Mouse (Mus musculus) frontal cortex, postnatal 36 days (tissue): ENCODE results near the gene Fat4.

Source experiments
- DNase-seq, 2 experiments: peaks; one replicate each; pipeline ENCODE4 v3.0.0; 2022; ENCODE audit warnings: low spot score in 2 of 2

The Fat4 gene

DNA sequence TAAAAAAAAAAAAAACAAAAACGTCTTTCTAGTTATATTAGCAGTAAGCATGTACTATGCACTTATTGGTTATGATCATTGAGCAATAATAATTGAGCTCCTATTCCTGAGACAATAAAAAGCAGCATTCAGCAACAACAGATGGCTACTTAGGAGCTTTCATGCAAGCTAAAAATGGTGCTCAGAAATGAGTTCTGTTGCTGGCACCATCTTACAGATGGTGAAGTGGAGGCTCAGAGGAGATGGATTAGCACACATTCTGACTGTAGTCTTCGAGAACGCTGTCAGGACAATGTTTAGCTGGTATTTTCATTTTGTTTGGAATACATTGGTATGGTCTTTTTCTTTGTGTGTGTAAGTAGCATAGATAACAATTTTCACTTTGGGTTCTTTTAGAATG lies 20.1 kb downstream of the Fat4 start:
- DNase-seq, result no peak

DNA sequence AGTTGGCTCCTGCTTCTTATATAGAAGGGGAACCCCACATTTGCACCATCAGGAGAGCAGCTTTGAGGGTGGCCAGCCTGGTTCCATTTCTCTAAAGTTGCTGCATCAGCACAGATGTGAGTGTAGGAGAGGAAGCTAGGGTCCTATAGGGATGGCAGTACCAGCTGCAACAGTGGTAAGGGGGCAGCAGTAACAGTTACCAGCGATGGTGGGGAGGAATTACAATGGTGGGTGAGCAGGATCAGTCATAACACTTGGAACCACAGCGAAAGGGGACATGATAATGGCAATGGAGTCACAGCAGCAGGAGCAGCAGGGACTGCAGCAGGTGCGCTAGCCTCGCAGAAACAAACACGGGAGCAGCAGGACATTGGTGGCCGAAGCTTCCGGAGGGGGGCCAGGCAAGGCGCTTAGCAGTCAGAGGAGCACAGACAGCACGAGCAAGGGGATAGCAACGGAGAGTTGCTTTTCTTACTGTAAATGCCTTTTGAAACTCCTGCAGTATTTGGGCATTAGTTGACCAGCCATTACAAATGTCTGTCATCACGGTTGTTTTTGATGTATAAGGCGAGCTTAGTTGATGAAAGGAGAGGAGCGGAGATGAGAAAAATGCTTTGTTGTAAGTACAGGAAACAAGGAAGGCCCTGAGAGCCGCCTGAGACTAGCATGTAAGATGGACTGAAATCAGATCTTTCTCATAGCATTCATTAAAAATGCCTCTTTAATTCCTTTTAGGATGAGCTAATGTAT lies 21.1 kb downstream of the Fat4 start:
- DNase-seq, result no peak

DNA sequence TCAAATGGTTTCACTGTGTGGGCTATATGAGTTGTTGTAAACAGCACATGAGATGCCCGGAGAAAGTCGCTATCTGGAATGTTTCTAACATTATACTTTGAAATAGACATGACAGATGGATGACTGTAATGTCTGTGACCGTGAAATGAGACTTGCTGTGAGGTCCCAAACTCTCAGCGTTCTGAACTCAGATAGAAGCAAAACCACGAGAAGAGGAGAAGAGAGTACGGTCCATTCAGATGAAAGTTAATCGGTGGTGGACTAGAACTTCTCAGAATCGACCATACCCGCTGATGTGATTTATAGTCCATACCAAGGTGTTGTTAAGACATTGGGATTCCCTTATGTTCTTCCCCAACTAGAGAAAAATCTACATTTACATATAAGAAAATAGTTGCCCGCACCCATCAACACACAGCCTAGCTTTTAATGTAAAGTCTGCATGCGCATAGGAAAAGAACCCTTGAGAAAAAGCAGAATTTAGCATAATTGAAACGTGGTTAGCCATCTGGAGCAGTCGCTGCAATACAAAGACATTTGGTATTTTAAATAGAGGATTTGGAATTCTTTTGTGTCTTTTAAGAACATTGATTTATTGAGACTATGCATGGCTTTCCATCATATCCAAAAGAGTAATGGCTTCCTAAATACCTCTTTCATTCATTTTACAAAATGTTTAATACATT lies 21.8 kb downstream of the Fat4 start:
- DNase-seq, result no peak

DNA sequence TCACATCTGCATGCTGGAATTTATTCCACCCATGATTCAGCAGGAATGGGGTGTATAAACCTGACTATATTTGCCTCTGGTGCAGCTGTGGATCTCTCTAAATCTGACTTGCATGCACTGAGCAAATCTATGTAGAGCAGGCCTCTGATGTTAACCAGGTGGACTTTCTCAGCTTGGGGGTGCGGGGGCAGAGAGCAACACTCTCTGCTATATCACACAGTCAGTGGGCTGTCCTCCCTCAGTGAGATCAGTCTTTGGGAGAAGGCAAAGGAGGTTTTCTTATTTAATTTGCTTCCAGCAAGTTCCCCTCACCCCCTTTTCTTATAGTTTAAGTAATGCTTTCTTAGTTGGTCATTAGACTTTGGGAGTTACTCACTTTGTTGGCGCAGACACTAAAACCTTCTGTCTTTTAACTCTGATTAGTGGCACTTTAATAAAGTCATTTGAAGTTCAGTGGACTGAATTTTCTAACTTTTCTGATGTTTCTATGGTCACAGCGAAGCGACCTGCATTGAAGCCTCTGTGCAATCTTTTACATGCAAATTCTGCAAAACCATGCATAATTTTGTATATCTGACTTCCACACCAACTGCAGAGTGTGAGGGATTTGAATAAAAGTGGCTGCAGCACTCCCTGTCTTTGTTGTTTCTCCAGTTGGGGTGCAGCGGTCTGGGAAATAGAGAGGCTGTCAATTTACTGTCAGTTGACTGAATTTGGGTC lies 26.2 kb downstream of the Fat4 start:
- DNase-seq, result no peak

DNA sequence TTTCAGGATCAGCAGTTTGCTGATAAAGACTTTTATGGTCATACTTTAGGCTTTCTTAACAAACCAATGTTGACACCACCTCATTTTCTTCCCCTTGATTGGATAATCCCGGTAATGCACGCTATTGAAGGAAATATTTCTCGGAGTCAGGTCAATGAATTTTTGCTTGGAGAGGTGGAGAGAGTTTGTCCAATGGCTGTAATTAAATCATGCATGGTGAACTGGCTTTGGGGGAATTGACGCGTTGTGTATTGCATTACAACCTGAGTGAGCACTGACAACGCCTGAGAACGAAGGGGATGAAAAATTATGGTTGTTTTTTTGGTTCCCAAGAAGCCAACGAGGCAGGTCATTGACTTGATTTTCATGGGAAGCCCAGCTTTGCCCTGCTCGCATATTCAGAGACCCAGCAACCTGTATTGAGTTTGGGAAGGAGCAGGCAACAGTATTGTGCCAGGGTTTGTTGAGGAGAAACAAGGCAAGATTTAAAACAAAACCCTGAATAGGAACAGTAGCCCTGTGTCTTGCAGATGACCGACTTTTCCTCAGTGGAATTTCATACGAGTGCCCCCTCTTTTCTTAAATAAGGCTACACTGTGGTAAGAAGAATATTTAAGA lies 26.9 kb downstream of the Fat4 start:
- DNase-seq, result no peak

DNA sequence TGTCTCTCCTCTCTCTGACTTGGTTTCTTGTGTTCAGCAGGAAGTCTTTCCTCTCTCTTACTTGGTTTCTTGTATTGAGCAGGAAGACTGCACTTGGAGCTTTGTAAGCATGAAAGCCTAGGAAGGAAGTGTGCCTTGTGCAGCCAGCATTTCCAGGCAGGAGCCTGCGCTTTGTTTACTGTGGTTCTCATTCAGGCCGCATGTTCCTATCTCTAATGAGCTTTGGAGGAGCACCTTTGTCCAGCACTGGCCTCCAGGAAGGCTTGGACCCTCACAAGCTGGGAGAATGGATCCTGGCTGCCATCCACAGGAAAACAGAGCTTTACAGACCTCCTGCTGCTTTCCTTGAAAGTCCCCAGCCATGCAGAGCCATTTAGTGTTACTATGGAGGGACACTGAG lies 32.2 kb downstream of the Fat4 start:
- DNase-seq, result no peak

DNA sequence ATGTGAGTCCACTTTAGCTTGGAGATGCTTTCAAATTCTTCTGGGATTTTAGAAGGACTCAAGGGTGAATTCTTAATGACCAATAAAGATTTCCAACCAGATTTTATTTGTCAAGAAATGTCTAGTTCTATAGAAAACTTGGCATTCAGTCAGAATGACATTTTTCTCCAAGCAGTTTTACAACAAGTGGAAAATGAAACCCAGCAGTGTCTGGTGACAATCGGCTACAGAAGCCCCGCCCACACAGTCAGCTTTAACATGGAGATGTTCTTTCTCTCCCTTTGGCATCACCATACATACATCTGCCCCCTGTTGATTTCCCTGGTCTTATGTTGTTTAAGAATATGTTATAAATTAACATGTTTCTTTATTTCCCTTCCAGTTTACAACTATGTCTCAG lies 34.3 kb downstream of the Fat4 start:
- DNase-seq, result no peak

DNA sequence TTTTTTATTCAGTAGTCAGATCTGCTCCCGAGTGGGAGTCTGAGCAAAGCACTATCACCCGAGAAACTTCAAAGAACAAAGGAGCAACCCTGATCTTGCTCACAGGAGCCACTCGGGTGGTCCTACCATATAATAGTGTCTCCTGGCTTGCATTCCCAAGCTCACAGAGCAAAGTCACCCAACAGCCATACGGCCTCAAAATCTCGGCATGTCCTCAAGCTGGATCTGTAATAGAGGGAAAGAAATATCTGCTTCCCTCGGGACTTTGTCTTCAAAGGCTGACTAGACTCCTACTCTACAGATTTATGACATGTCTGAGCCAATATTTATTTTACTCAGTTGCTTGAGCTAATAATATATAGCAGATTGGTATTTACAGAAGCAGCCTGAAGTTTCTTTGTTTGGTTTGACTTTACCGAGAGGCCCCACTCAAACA lies 36.5 kb downstream of the Fat4 start:
- DNase-seq, result no peak

DNA sequence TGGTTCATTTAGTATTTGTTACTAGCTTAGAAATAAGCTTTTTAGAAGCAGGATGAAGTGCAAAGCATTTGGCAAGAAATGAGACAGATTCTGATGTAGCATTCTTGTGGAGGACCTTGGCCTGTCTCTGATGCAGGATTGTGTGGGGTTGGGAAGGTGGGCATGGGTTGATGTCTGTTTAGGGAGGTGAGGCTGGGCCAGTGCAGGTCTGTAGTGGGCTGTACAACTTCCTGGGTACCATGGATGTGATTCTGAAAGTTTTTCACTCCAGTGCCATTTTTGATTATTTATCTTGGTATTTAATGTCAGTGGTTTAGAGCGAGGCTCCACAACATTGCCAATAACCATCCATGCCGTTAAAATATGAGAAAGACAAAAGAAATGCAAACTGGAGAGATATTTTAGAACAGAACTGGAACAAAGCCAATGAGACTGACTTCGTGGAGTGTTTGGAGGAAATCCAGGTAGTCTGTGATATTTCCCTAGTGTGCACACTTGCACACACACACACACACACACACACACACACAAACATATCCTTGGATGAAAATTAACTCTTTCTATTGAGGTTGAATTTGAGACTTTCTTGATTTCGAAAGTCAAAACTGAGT lies 41.4 kb downstream of the Fat4 start:
- no peak for DNase-seq

DNA sequence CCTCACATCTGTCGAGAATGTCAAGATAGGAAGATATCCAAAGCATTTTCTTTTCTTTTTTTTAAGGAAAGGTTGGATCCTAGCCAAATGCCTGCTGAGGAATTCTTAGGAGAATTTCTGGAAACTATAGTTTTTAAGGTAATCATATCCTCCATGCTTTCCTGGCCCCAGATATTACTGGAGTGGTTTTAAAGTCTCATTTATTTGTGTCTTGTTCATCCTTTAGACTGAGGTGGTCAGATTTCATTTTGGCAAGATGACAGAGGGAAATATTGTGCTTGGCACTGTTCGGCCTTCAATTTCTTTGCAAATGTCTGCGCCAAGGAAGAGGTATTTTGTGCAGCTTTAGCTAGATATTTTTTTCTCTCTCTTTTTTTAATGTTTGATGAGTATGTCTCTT lies 42.0 kb downstream of the Fat4 start:
- no peak for DNase-seq

DNA sequence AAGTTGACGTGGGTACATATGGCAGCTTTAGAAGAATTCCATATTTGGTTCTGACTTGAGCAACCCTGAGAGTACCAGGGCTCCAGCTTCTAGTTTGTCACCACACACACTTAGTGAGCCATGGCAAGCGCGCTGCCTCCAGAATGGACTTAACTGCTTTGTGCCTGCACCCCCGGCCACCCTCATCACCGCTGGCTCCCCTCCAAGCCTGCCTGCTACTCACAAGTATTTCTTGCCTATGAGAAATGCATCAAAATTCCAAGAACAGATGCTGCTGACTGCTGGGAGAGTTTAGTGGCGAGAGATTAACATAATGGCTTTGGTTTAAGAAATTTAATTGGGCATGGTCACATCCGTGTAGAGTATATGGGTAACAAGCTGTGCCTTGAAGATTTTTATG lies 48.0 kb downstream of the Fat4 start:
- peak; percentile 63 to 65 for DNase-seq

DNA sequence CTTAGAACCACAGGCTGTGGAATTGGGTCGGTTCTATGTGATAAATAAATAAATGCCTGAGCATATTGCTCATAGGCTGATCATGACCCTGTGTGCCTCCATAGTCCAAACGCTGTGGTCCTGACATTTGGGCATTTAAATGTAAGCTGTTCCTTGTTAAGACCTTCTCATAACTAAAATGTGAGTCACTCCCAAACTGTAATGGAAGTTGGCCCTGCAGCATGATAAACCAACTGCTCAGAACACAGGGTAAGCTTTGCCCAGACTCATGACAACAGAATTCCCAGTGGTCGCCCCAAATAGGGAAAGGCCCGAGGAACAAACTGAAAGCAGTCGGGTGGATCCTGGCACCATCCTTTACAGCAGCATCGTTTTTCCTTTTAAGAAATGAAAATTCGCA lies 49.7 kb downstream of the Fat4 start:
- DNase-seq, result no peak

DNA sequence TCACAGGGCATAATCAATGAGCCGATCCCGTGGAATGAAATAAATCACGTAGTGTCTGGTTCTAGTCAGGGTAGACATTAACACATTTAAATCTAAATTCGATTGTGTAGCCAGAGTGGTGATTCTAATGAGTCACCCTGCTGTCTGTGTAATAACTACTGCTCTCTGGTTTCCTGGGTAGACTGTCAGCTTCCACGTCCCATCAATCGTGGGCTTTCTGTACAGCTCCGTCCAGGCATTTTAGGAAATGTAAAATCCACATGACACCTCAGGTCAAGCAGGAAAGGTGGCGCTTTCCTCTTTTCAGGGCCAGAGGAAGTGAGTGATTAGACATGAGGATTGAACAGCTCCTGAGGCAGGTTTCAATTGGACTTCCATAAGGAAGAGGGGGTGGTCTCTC lies 50.4 kb downstream of the Fat4 start:
- DNase-seq, result no peak

DNA sequence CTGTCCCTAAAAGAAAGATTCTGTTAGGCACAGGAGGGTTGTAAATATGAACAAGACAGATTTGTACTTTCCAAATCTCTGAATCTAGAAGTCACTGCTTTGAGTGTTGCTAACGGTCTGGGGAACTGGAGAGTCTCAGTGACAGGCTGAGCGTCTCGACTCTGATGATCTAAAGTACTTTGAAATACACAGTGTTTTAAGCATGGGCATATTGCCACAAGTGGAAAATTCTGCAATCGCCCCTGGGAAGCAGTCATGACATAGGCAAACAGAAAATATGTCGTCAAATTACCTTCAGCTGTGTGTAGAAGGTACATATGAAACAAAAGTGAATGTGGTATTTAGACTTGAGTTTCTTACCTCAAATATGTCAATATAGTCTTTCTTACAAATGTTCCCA lies 51.4 kb downstream of the Fat4 start:
- DNase-seq, result no peak

DNA sequence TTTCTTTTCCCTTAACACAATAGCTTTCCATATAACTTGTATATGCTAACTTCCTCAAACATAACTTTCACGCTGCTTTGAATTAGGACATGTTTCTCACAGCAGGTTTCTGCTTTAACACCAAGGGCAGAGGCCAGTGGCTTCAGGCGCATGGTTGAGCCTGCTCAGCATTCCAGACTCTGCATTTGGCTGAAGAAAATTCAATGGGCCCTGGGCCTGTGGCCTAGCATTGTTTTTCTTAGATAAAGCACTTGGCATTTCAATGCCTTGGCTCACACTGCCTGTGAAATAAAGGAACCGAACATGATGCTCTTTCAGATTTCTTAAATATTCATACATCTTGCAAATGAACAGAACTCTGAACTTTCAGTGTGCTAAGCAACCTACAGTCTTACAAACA lies 52.8 kb downstream of the Fat4 start:
- DNase-seq, result no peak

DNA sequence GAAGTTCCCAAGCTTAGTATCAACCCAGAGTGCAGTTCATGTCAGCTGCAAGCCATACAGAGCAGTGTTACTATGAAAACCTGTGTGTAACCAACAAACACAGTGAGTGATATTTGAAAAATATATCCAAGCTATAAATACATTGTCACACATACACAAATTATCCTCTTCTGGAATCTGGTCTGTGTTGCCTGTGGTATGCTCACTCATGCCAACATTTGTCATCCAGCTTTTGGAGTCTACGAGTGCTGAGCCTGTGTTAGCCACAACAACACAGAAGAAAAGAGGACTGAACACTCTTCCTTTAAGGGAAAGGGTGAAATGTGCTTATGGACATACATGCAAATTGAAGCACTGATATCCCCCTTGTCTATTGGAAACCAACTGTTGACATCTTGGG lies 53.6 kb downstream of the Fat4 start:
- no peak for DNase-seq

DNA sequence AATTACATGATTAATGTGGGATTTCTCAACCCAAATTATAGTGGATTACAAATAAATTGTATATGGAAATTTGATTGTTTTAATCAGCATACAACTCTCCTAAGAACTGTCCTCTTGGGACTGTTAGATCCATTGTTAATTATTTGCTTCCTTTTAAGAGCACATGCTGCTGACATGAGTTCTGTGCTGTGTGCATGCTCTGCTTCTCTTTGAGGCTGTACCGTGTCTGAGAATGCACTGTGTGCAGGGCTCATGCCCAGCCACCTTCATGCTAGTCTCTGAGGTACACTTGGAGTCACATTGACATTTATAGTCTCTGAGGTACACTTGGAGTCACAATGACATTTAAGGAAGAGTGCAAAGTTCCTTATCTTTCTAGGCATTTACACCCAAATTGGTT lies 58.4 kb downstream of the Fat4 start:
- DNase-seq, result no peak

DNA sequence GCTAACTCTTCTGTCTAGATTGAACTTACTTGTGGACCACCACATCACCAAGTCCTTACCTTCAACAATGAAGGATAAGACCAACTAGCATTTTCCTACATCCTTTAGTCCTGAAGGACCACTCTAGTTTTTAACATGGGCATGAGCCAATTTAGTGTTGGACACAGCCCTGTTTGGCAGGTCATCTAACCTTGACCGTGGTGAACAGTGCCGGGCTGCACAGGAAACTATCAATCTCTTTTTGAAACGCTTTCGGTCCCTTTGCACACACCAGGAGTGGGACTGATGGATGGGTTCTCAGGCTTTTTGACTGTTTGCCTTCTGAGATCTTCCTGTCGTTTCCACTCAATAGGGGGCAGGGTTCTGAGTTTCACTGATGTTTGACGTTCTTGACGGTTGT lies 61.0 kb downstream of the Fat4 start:
- DNase-seq, result no peak

DNA sequence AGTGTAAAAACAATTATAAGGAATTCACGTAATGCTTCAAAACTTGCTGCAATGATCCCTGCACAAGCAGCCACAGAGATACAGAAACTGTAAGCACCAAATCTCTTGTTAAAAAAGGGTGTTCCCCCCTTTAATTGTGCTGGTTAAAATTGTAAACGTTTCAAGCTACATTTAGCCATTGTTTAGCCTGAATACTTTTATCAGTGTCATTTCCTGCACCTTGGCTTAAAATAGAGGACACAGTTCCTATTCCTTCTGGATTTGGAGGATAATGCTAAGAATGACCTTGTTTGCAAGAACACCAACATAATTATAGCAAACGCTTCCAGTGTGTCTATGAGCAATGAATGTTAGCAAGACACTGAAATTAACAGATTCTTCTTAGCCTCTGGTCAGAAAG lies 65.9 kb downstream of the Fat4 start:
- DNase-seq, result no peak

DNA sequence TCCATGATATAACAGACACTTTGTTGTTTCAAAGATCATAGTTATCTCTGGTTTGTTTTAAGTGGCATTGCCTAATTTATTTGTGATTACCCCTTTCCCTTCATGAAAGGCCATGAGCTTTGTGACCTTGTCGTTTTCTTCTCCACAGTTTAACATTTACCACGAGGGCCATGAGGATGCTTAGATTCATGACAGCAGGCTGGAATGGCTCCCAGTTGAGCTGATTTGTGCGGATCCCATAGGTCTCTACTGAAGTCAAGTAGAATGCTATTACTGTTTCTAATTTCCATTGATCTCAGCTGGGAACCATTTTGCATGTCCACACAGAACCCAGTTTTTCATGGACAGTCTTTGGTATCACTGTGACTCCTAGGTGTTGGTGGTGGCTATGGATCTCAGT lies 67.5 kb downstream of the Fat4 start:
- no peak for DNase-seq

DNA sequence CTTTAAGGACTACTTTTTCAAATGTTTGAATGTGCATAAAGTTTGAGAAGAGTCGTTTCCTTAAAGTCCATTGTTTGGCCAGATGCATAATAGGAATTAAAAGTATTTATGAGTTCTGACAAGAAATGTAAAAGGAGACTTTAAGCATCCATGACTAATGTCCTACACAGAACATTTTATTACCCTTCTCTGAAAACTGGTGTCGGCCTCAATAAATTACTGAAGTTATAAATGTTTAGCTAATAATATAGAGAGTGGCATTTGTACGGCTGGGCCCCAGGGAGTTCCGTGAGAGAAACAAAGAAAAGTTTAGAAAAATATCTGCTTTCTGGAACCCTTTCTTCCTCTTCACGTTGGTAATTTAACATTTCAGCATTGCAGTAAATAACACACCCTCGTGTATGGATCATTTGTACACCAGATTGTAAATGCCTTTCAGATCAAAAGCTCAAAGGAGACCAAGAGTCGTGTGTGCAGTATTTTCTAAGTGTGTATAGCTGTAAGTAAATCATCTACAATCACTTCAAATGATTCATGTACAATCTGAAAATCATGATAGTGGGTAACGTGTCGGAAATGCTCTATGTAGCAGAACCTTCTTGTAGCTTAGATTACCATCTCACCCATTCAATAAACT lies 69.4 kb downstream of the Fat4 start:
- no peak for DNase-seq

DNA sequence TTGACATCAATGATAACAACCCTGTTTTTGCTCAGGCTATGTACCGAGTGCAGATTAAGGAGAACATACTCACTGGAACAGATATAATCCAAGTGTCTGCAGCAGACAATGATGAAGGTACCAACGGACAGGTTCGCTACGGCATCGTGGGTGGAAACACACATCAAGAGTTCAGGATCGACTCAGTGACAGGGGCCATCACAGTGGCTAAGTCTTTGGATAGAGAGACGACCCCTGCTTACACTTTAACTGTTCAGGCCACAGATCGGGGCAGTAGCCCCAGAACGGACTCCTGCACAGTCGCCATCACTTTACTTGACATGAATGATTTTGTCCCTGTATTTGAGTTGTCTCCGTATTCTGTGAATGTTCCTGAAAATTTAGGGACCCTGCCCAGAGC lies 70.4 kb downstream of the Fat4 start:
- no peak for DNase-seq
